Mouse (Mus musculus): ENCODE data around the gene Tns4.

GRCm38 (mm10) chr11:99041051-99041729, 47.9 kb downstream of the Tns4 start, which contains the start of gene Igfbp4:
- TF ChIP-seq POLR2A (IDR thresholded peaks at IDR 0.05; ENCODE audit: insufficient read depth, low read length) (no peak), CTCF (IDR thresholded peaks at IDR 0.05; ENCODE audit: low read depth, low read length) (no peak), EP300 (IDR thresholded peaks at IDR 0.05; ENCODE audit: insufficient read depth, low read depth, low read length) (no peak)
